Mouse (Mus musculus) lung, embryonic 14.5 days (tissue): ENCODE data around the gene Frmd8. TPM values are rescaled to one million over a fixed set of nuclear protein-coding genes. Genes with fewer than 3 reads are reported as not detected.
A peak's percentile ranks its signal among the peaks of the same experiment; 100 is the strongest.

Experiments
- ATAC-seq: fragments of 200-750 bp; cut with Nextera tagmentation; 2 replicates; pipeline ENCODE4 v1.8.0; 2017; ENCODE audit warnings: mild to moderate bottlenecking, moderate TSS enrichment, moderate library complexity; ENCODE audit not compliant: insufficient read depth
- DNase-seq: peaks from one replicate; pipeline ENCODE4 v3.0.0-alpha.2; 2015
- H3K27ac ChIP-seq: fragments of 300-500 bp; sonication (generic); 2 replicates; pipeline ENCODE4 v1.5.1; 2014; ENCODE audit warnings: low read depth, mild to moderate bottlenecking, moderate library complexity
- H3K27me3 ChIP-seq: fragments of 300-500 bp; sonication (generic); 2 replicates; pipeline ENCODE4 v1.6.1; 2014; ENCODE audit warnings: low read length, control low read depth; ENCODE audit not compliant: insufficient read depth
- H3K36me3 ChIP-seq: fragments of 300-500 bp; sonication (generic); 2 replicates; pipeline ENCODE4 v1.6.1; 2014; ENCODE audit warnings: control low read depth; ENCODE audit not compliant: insufficient read depth
- H3K4me1 ChIP-seq: fragments of 300-500 bp; sonication (generic); 2 replicates; pipeline ENCODE4 v1.6.1; 2014; ENCODE audit warnings: antibody characterized with exemption, control low read depth; ENCODE audit not compliant: insufficient read depth
- H3K4me2 ChIP-seq: fragments of 300-500 bp; sonication (generic); 2 replicates; pipeline ENCODE4 v1.6.1; 2014; ENCODE audit warnings: mild to moderate bottlenecking
- H3K4me3 ChIP-seq: fragments of 300-500 bp; sonication (generic); 2 replicates; pipeline ENCODE4 v1.5.1; 2014; ENCODE audit warnings: low read depth, low read length
- H3K9ac ChIP-seq: fragments of 300-500 bp; sonication (generic); 2 replicates; pipeline ENCODE4 v1.6.1; 2014
- H3K9me3 ChIP-seq: fragments of 300-500 bp; sonication (generic); 2 replicates; pipeline ENCODE4 v1.6.1; 2016; ENCODE audit warnings: low read depth, low read length, control low read depth
- CTCF ChIP-seq: IDR thresholded peaks from 2 replicates; pipeline ENCODE4 v1.5.1; 2016; ENCODE audit warnings: antibody characterized with exemption, low read depth
- whole genome bisulfite sequencing: fragments of 180-500 bp; shearing (Covaris S2); extraction: QIAGEN DNeasy Blood & Tissue Kit; methylation state at CpG from one replicate; pipeline ENCODE4 v1.1.7; 2014; 5-methylcytosine and 5-hydroxymethylcytosine counted together
- polyA plus RNA-seq: library from polyadenylated mRNA; unstranded; fragments of >200 nt; fragmentation: Nextera tagmentation; extraction: Ambion mirVana; gene quantifications from 2 replicates; pipeline ENCODE4 v1.2.1, GENCODE M21; 2014

The Frmd8 gene
- 37.9 and 42.2 TPM in 2 replicates for polyA plus RNA-seq

GRCm38 (mm10) chr19:5874969-5875480 lies at the start of gene Frmd8:
Frmd8 (minus strand) TSS chr19:5875274.
- Histone ChIP-seq H3K9ac (peak within 1 kb of the TSS; percentile 62), H3K4me1 (peaks cover 21% of the 10 kb centered on the region), H3K36me3 (peaks cover 22% of the 10 kb centered on the region), H3K9me3 (no peaks in the 10 kb centered on the region), H3K27me3 (no peaks in the 10 kb centered on the region), H3K27ac (peak within 1 kb of the TSS; percentile 71), H3K4me3 (peak within 1 kb of the TSS; percentile 66), H3K4me2 (peak within 1 kb of the TSS; percentile 80)
- peak; percentile 77 for ATAC-seq
- under 1% methylated on average over 37 of the region's 37 CpGs for WGBS
- DNase-seq, result peak; percentile 98
- TF ChIP-seq CTCF, result no peak

GRCm38 (mm10) chr19:5924713-5925093 lies 49.6 kb upstream of the Frmd8 start, which contains the start of gene Cdc42ep2:
Cdc42ep2 (minus strand) TSS chr19:5924816.
- Histone ChIP-seq H3K4me1 (peaks cover 31% of the 10 kb centered on the region), H3K27me3 (no peaks in the 10 kb centered on the region), H3K4me3 (peak within 1 kb of the TSS; percentile 64), H3K4me2 (peak within 1 kb of the TSS; percentile 96), H3K36me3 (no peaks in the 10 kb centered on the region), H3K9me3 (no peaks in the 10 kb centered on the region), H3K27ac (peak within 1 kb of the TSS; percentile 93), H3K9ac (peak within 1 kb of the TSS; percentile 62)
- under 1% methylated on average over 18 of the region's 18 CpGs for WGBS
- DNase-seq (peak; percentile 98), ATAC-seq (peak; percentile 93)
- no peak for TF ChIP-seq CTCF

- TF ChIP-seq CTCF, result peak; percentile 87
- DNase-seq (peak; percentile 99), ATAC-seq (peak; percentile 82)
- Histone ChIP-seq H3K9me3 (no peaks in the 10 kb centered on the region), H3K27me3 (no peaks in the 10 kb centered on the region), H3K4me1 (peaks cover 25% of the 10 kb centered on the region), H3K4me3 (peak overlapping the region; percentile 64), H3K27ac (peak overlapping the region; percentile 93), H3K9ac (peak overlapping the region; percentile 62), H3K36me3 (no peaks in the 10 kb centered on the region), H3K4me2 (peak overlapping the region; percentile 96)
- WGBS, result under 1% methylated on average over 38 of the region's 38 CpGs
Measured at GRCm38 (mm10) chr19:5923990-5924712, 49.1 kb upstream of the Frmd8 start.

- Histone ChIP-seq H3K9ac (peak overlapping the region; percentile 26), H3K36me3 (peaks cover 8% of the 10 kb centered on the region), H3K27me3 (no peaks in the 10 kb centered on the region), H3K4me2 (peak overlapping the region; percentile 96), H3K9me3 (no peaks in the 10 kb centered on the region), H3K27ac (no peak overlapping the region), H3K4me3 (peak overlapping the region; percentile 9; the same call in 1 of the 2 replicates), H3K4me1 (peaks cover 14% of the 10 kb centered on the region)
- ATAC-seq, result no peak
- TF ChIP-seq CTCF, result no peak
- no peak for DNase-seq
- 89% methylated on average over 3 of the region's 3 CpGs for WGBS
Measured at GRCm38 (mm10) chr19:5922963-5923362, 47.9 kb upstream of the Frmd8 start.

- Histone ChIP-seq H3K4me2 (peak overlapping the region; percentile 96), H3K9ac (peak overlapping the region; percentile 26), H3K27me3 (no peaks in the 10 kb centered on the region), H3K4me1 (peaks cover 11% of the 10 kb centered on the region), H3K27ac (no peak overlapping the region; the same call in 1 of the 2 replicates), H3K36me3 (peaks cover 14% of the 10 kb centered on the region), H3K4me3 (peak overlapping the region; percentile 9), H3K9me3 (no peaks in the 10 kb centered on the region)
- no peak for ATAC-seq
- WGBS, result 53% methylated on average over 15 of the region's 15 CpGs
- no peak for TF ChIP-seq CTCF
- DNase-seq, result no peak
Measured at GRCm38 (mm10) chr19:5922119-5922942, 47.3 kb upstream of the Frmd8 start.

- Histone ChIP-seq H3K4me2 (peak overlapping the region; percentile 96), H3K4me1 (peaks cover 10% of the 10 kb centered on the region; the same call in 1 of the 2 replicates), H3K9me3 (no peaks in the 10 kb centered on the region), H3K36me3 (peaks cover 20% of the 10 kb centered on the region), H3K27me3 (no peaks in the 10 kb centered on the region), H3K27ac (peak overlapping the region; percentile 12; the same call in 1 of the 2 replicates), H3K9ac (peak overlapping the region; percentile 24), H3K4me3 (peak overlapping the region; percentile 9)
- WGBS, result 13% methylated on average over 9 of the region's 9 CpGs
- DNase-seq (peak; percentile 64), ATAC-seq (no peak)
- TF ChIP-seq CTCF, result no peak
Measured at GRCm38 (mm10) chr19:5921715-5922114, 46.6 kb upstream of the Frmd8 start.
